Mouse (Mus musculus) liver, embryonic 14.5 days (tissue): ENCODE measurements around the gene 4921509C19Rik. TPM values are rescaled to one million over a fixed set of nuclear protein-coding genes. Genes with fewer than 3 reads are reported as not detected.

Source experiments
- ATAC-seq: fragments of 200-750 bp; cut with Nextera tagmentation; 2 replicates; pipeline ENCODE4 v1.8.0; 2017; ENCODE audit warnings: moderate number of reproducible peaks, mild to moderate bottlenecking, moderate library complexity; ENCODE audit not compliant: insufficient read depth
- DNase-seq, 3 experiments: peaks; one replicate each; pipeline ENCODE4 v3.0.0-alpha.2; 2012 to 2013; ENCODE audit warnings: low read depth in 3 of 3, low spot score in 3 of 3
- H3K27ac ChIP-seq: fragments of 300-500 bp; sonication (generic); 2 replicates; pipeline ENCODE4 v1.5.1; 2014; ENCODE audit warnings: moderate library complexity, mild to moderate bottlenecking, control low read depth, inconsistent platforms
- H3K27me3 ChIP-seq: fragments of 300-500 bp; sonication (generic); 2 replicates; pipeline ENCODE4 v1.6.1; 2014; ENCODE audit warnings: mild to moderate bottlenecking, low read length, moderate library complexity; ENCODE audit not compliant: control insufficient read depth, insufficient read depth
- H3K36me3 ChIP-seq: fragments of 300-500 bp; sonication (generic); replicated peaks from 2 replicates; pipeline ENCODE4 v1.6.1; 2014; ENCODE audit warnings: low read depth; ENCODE audit not compliant: control insufficient read depth, insufficient read depth
- H3K4me1 ChIP-seq, 2 experiments: fragments of 200-500 bp in 1 of 2; fragments of 300-500 bp in 1 of 2; sonication (generic) in 1 of 2; replicated peaks; 2 replicates each; pipeline ENCODE4 v1.6.1; 2012 to 2014; ENCODE audit warnings: antibody characterized with exemption in 1 of 2, inconsistent platforms in 1 of 2, low read length in 1 of 2; ENCODE audit not compliant: control insufficient read depth in 2 of 2, insufficient read depth in 2 of 2
- H3K4me2 ChIP-seq: fragments of 300-500 bp; sonication (generic); 2 replicates; pipeline ENCODE4 v1.6.1; 2014; ENCODE audit warnings: low read depth, mild to moderate bottlenecking, control low read depth, moderate library complexity
- H3K4me3 ChIP-seq, 2 experiments: fragments of 200-500 bp in 1 of 2; fragments of 300-500 bp in 1 of 2; sonication (generic) in 1 of 2; 2 replicates each; pipeline ENCODE4 v1.5.1; 2012 to 2014; ENCODE audit warnings: low read depth in 2 of 2, low read length in 2 of 2, mild to moderate bottlenecking in 2 of 2, control low read depth in 1 of 2, inconsistent platforms in 1 of 2, moderate library complexity in 1 of 2; ENCODE audit not compliant: insufficient read depth in 1 of 2
- H3K9ac ChIP-seq: fragments of 300-500 bp; sonication (generic); replicated peaks from 2 replicates; pipeline ENCODE4 v1.6.1; 2014; ENCODE audit warnings: mild to moderate bottlenecking, control low read depth, moderate library complexity
- H3K9me3 ChIP-seq: fragments of 300-500 bp; sonication (generic); 2 replicates; pipeline ENCODE4 v1.6.1; 2016; ENCODE audit warnings: low read length, mixed read lengths; ENCODE audit not compliant: control insufficient read depth
- CTCF ChIP-seq: IDR thresholded peaks from 2 replicates; pipeline ENCODE4 v1.5.1; 2016; ENCODE audit warnings: antibody characterized with exemption, low read depth, control low read depth
- EP300 ChIP-seq: IDR thresholded peaks from 2 replicates; pipeline ENCODE4 v1.6.1; 2016; ENCODE audit warnings: antibody characterized with exemption, low read depth
- WGBS: fragments of 180-500 bp; shearing (Covaris S2); extraction: QIAGEN DNeasy Blood & Tissue Kit; methylation state at CpG from one replicate; pipeline ENCODE4 v1.1.7; 2014; ENCODE audit not compliant: insufficient replicate concordance; 5-methylcytosine and 5-hydroxymethylcytosine counted together
- polyA plus RNA-seq, 2 experiments: library from polyadenylated mRNA; depleted of rRNA in 1 of 2; stranded (reverse) in 1 of 2; unstranded in 1 of 2; fragments of >200 nt; fragmentation: Nextera tagmentation in 1 of 2; extraction: Ambion mirVana in 1 of 2; gene quantifications; 2 replicates each; pipeline versions ENCODE4 v1.2.1 to v1.2.3; 2012 to 2014

4921509C19Rik gene
- polyA plus RNA-seq, 2 experiments = not detected

DNA sequence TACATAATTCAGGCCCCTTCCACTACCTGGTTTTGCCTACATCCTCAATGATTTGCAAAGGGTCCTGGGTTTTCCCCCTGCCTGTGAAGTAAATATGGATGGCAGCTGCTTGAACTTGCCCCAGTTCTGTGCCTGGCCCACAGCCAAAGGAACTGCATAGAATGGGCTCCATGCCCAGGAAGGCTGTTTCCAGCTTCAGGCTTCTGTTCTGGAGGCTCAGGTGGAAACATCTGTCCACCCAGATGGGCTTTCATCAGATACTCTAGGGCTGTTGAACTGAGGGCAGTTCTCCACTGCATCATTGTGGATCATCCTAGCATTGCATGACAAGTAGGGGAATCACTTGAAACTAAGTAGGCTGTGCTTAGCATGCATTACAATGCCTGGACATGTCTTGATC lies 36.2 kb upstream of the 4921509C19Rik start:
- no peak for ATAC-seq
- TF ChIP-seq CTCF (no peak), EP300 (no peak)
- DNase-seq = no peak

GRCm38 (mm10) chr2:151504226-151504625 lies 28.3 kb upstream of the 4921509C19Rik start:
- no peak overlapping the region for H3K27ac ChIP-seq
- H3K4me1 ChIP-seq = peaks cover 0 to 7% of the 10 kb centered on the region in 2 experiments; a peak in 3 of 4 replicates
- H3K36me3 ChIP-seq = peaks cover 15% of the 10 kb centered on the region
- H3K9ac ChIP-seq = no peak overlapping the region
- H3K9me3 ChIP-seq = no peaks in the 10 kb centered on the region
- no peak overlapping the region for H3K4me2 ChIP-seq
- no peak overlapping the region for H3K4me3 ChIP-seq
- DNase-seq (no peak), ATAC-seq (no peak)
- no peaks in the 10 kb centered on the region for H3K27me3 ChIP-seq
- TF ChIP-seq EP300 = no peak
- TF ChIP-seq CTCF = no peak; the same call in 1 of the 2 replicates
- WGBS = 70% methylated on average over 4 of the region's 4 CpGs

More for the DNA sequence above, 36.2 kb upstream of the 4921509C19Rik start:
- H3K4me1 ChIP-seq = no peaks in the 10 kb centered on the region
- no peaks in the 10 kb centered on the region for H3K27me3 ChIP-seq
- H3K4me3 ChIP-seq = no peak overlapping the region
- H3K36me3 ChIP-seq = peaks cover 21% of the 10 kb centered on the region
- no peak overlapping the region for H3K9ac ChIP-seq
- no peak overlapping the region for H3K4me2 ChIP-seq
- no peaks in the 10 kb centered on the region for H3K9me3 ChIP-seq
- H3K27ac ChIP-seq = no peak overlapping the region

GRCm38 (mm10) chr2:151500442-151501007 lies 24.6 kb upstream of the 4921509C19Rik start:
- no peak for DNase-seq
- Histone ChIP-seq H3K4me2 (no peak overlapping the region), H3K9ac (no peak overlapping the region), H3K36me3 (peaks cover 8% of the 10 kb centered on the region), H3K27me3 (no peaks in the 10 kb centered on the region), H3K27ac (no peak overlapping the region), H3K9me3 (no peaks in the 10 kb centered on the region), H3K4me1 (peaks cover 0 to 12% of the 10 kb centered on the region in 2 experiments; a peak in 3 of 4 replicates), H3K4me3 (no peak overlapping the region)
- ATAC-seq = peak; percentile 82
- TF ChIP-seq CTCF (no peak), EP300 (peak; percentile 30)
- 26% methylated on average over 6 of the region's 6 CpGs for WGBS

DNA sequence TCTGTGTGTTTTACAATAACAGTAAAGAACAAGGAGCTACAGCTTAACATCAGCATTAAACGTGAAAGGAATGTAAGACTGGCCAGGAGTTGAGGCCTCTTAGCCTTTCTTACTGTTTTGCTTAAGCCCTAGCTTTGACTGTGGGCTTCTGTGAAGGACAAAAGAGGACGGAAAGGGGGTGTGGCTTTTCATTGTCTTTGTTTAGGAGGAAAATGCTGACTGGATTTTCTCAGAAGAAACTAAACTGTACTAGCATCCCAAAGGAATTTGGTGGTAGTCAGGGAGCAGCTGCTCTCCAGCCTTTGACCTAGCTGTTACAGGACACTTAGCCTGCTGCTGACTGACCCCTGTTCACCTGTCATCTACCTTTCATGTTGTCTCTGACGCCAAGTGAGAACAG lies 22.4 kb upstream of the 4921509C19Rik start:
- peaks cover 4% of the 10 kb centered on the region for H3K36me3 ChIP-seq
- no peak for DNase-seq
- 55% methylated on average over 3 of the region's 3 CpGs for WGBS

GRCm38 (mm10) chr2:151494035-151494803 lies 18.3 kb upstream of the 4921509C19Rik start, which contains the start of gene Nsfl1c:
TSS of gene Nsfl1c (plus strand) at chr2:151494182.
- TF ChIP-seq EP300 (no peak), CTCF (peak; percentile 98)
- 0% methylated on average over 65 of the region's 73 CpGs for WGBS
- peak within 1 kb of the TSS; percentile 72 for H3K9ac ChIP-seq
- peak within 1 kb of the TSS; percentile 77 to 82 for H3K4me3 ChIP-seq
- no peaks in the 10 kb centered on the region for H3K9me3 ChIP-seq
- H3K27me3 ChIP-seq = no peaks in the 10 kb centered on the region
- peaks cover 0 to 4% of the 10 kb centered on the region in 2 experiments; a peak in 2 of 4 replicates for H3K4me1 ChIP-seq
- H3K4me2 ChIP-seq = peak within 1 kb of the TSS; percentile 77
- ATAC-seq = peak; percentile 100
- H3K27ac ChIP-seq = no peak within 1 kb of the TSS
- peaks cover 2% of the 10 kb centered on the region; the same call in 1 of the 2 replicates for H3K36me3 ChIP-seq
- peak; percentile 80 to 84 (median 81) for DNase-seq

More for the DNA sequence above, 22.4 kb upstream of the 4921509C19Rik start:
- peaks cover 0 to 12% of the 10 kb centered on the region in 2 experiments; a peak in 3 of 4 replicates for H3K4me1 ChIP-seq
- H3K27ac ChIP-seq = no peak overlapping the region
- H3K27me3 ChIP-seq = no peaks in the 10 kb centered on the region
- no peaks in the 10 kb centered on the region for H3K9me3 ChIP-seq
- no peak overlapping the region for H3K4me3 ChIP-seq
- no peak for TF ChIP-seq CTCF
- TF ChIP-seq EP300 = no peak
- ATAC-seq = no peak
- no peak overlapping the region for H3K4me2 ChIP-seq
- H3K9ac ChIP-seq = no peak overlapping the region
